ENCODE assay signal across 7 mouse cellular contexts in genomic region chr13:69933551-69933845, GRCm38 (mm10).
DNase-seq lines count a peak whose midpoint lies in the region.

No protein-coding gene starts in this region.

- DNase-seq in cerebellum, postnatal 14 days = peak; percentile 84 to 95
- DNase-seq in frontal cortex, adult 2 months (ENCODE audit: extremely low spot score in 1 of 2, low spot score in 1 of 2) = peak; percentile 26 to 79
- peak; percentile 25 to 74 for DNase-seq in left cerebral cortex, adult 8-10 months (ENCODE audit: low spot score in 2 of 2)
- DNase-seq in retina, embryonic 14.5 days (ENCODE audit: low spot score) = peak; percentile 86
- no peak for DNase-seq in thymus, postnatal 25 days
- DNase-seq in kidney, postnatal 36 days = no peak
- DNase-seq in lung, postnatal 25 days (ENCODE audit: low spot score) = no peak

Comparison
In these comparisons a context has a peak if more than half of its experiments do, and no peak if none do; other contexts are left out.
1. DNase-seq: peak in cerebellum, postnatal 14 days (2 of 2), frontal cortex, adult 2 months (2 of 2), left cerebral cortex, adult 8-10 months (2 of 2) and retina, embryonic 14.5 days (single experiment); none in thymus, postnatal 25 days (single experiment), kidney, postnatal 36 days (0 of 2) and lung, postnatal 25 days (single experiment).